Mouse (Mus musculus) kidney, adult 2 months (tissue): ENCODE measurements at regions not wholly inside any gene's neighbourhood (a gene's known extent, or its start where the extent isn't known, plus 50 kb on each side); places are given as distances from the start of the nearest gene placed in this dataset.

Source experiments
- CTCF ChIP-seq: fragments of 200-500 bp; conservative IDR thresholded peaks from 2 replicates; pipeline ENCODE4 v1.5.1; 2011; ENCODE audit warnings: low read depth, mild to moderate bottlenecking, control low read depth, low read length, moderate library complexity, mixed read lengths; ENCODE audit not compliant: insufficient read depth, insufficient read length
- POLR2A ChIP-seq: fragments of 200-500 bp; IDR thresholded peaks from one replicate; pipeline ENCODE4 v1.6.1; 2011; ENCODE audit warnings: low read depth, low read length, control low read depth

DNA sequence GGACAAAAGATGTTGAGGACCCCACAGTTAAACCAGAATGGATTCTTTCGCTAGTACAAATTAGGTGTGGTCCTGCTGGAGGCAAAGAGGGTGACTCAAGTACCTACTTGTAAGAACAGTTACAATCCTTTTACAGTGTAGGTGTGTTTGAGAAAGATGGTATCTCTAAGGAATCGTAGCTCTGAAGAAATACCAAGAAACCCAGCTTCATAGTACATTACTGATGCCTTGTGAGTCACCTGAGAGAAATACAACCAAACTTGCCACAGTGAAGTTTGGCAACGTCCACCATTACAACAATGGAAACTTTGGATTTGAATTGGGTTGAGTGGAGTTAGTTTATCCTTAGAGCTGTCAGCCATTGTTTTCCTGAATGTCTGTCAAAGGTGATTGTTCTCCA, 405.7 kb upstream of the Tle4 start:
- no peak for TF ChIP-seq POLR2A
- no peak for TF ChIP-seq CTCF
